Mouse (Mus musculus) spleen, postnatal 10 days (tissue): ENCODE measurements around the gene Ankrd66.

Source experiments
- DNase-seq, 2 experiments: peaks; one replicate each; pipeline ENCODE4 v3.0.0; 2021 to 2022; ENCODE audit warnings: low spot score in 2 of 2

Gene Ankrd66

DNA sequence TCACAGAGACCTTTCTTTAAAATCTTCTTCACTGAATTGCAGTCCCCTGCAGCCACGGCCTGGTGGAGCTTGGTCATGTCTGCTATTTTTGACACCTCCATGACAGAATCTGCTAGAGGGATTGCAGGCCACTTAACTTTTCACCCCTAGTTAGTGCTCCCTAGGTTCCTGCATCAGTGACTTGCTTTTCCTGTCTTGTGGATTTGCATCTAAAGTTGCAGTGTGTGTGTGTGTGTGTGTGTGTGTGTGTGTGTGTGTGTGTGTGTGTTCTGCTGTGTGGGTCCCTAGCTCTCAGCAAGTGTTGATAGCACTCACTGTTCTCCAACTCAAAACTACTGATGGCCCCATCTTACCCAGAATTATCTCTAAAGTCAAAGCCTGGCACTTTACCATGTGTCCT is at the start of gene Ankrd66:
Gene Ankrd66 (minus strand): TSS at position 101 of the 400 bp plus-strand sequence.
- no peak for DNase-seq

- DNase-seq = no peak
These were observed 49.2 kb upstream of the Ankrd66 start for GRCm38 (mm10) chr17:43592296-43593291.

GRCm38 (mm10) chr17:43590531-43590930 is 47.1 kb upstream of the Ankrd66 start:
- DNase-seq = no peak

DNA sequence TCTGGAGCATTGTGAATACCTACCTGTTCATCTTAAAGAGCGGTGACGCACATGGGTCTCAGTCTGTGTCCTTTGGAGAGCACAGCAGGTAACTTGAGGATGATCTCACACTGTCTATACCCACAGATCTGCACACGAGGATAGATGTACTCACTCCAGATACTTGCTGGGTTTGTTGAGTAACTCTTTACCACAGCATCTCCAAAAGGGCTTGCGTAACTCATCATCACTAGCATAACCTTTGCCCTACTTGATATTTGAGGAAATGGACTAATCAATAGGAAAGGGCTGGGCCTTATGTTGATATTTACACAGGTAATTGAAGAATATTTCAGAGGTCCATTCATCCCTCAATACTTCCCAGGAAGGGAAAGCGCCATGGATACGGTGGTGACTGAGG is 46.3 kb upstream of the Ankrd66 start:
- DNase-seq = no peak

- no peak for DNase-seq
These were observed 43.8 kb upstream of the Ankrd66 start for GRCm38 (mm10) chr17:43587278-43587677.

- no peak for DNase-seq
These were observed 41.3 kb upstream of the Ankrd66 start for GRCm38 (mm10) chr17:43584771-43585170.

GRCm38 (mm10) chr17:43581012-43581467 is 37.6 kb upstream of the Ankrd66 start:
- DNase-seq = no peak

GRCm38 (mm10) chr17:43580456-43580855 is 37.0 kb upstream of the Ankrd66 start:
- DNase-seq = no peak

DNA sequence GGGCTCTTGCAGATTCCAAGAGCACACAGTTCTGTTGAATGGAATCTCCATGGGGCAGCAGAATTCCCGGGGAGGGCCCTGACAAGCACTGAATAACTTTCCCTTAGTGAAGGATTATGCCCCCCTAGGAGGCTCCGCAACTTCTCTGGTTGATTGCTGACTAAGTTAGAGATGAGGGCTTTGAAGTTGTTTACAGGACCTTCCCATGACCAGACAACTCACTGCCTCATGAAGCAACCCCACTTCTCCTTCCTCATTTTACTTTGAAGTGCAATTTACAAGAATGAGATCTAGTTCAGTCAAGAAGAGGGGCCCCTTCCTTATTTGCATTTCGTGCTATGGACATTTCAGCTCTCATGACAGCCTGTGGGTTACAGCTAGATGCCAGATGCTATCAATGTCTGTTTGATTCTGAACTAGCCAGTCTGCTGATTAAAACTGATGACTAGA is 30.2 kb upstream of the Ankrd66 start:
- peak in 1 of 2 experiments; percentile 17 for DNase-seq

DNA sequence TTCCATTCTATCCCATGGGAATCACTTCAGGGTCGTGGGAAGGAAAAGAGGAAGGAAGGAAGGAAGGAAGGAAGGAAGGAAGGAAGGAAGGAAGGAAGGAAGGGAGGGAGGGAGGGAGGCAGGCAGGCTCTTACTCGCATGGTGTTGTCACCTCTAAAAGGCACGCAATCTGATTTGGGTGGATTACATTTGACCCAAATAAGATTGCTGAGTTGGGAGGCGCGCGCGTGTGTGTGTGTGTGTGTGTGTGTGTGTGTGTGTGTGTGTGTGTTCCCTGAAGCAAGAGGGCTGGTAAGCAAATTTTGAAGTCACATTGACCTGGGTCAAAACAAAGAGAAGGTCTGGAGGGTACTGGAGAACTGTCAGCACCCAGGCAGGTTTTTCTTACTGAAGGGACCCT is 25.8 kb upstream of the Ankrd66 start:
- DNase-seq = no peak

GRCm38 (mm10) chr17:43567992-43568888 is 24.8 kb upstream of the Ankrd66 start, which contains the start of gene Pla2g7:
Gene Pla2g7 (plus strand): TSS chr17:43568098.
- DNase-seq = peak; percentile 14 to 54

DNA sequence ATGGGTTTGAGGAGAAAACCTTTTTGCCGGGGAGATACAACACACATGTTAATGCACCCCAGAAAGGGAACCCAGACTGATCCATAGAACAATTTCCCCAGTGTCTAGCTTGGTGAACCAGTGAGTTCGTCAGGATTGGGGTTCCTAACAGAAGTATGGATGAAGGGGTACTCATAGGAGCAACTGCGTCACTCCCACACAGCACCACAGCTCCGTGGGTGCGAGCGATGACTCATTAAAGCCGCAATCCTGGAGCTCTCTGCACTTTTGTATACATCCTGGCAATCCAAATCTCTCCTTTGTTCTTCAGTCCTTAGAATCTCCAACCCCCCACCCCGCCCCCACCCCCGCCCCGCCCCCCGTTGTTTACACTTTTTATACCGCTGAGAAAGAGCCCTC is 24.2 kb upstream of the Ankrd66 start:
- no peak for DNase-seq

- no peak for DNase-seq
These were observed 20.0 kb upstream of the Ankrd66 start for GRCm38 (mm10) chr17:43563192-43563987.

- no peak for DNase-seq
These were observed 15.2 kb upstream of the Ankrd66 start for GRCm38 (mm10) chr17:43558678-43559077.

GRCm38 (mm10) chr17:43557541-43558090 is 14.2 kb upstream of the Ankrd66 start:
- peak; percentile 10 to 22 for DNase-seq

GRCm38 (mm10) chr17:43557104-43557503 is 13.7 kb upstream of the Ankrd66 start:
- no peak for DNase-seq

GRCm38 (mm10) chr17:43554516-43555403 is 11.3 kb upstream of the Ankrd66 start:
- no peak for DNase-seq

DNA sequence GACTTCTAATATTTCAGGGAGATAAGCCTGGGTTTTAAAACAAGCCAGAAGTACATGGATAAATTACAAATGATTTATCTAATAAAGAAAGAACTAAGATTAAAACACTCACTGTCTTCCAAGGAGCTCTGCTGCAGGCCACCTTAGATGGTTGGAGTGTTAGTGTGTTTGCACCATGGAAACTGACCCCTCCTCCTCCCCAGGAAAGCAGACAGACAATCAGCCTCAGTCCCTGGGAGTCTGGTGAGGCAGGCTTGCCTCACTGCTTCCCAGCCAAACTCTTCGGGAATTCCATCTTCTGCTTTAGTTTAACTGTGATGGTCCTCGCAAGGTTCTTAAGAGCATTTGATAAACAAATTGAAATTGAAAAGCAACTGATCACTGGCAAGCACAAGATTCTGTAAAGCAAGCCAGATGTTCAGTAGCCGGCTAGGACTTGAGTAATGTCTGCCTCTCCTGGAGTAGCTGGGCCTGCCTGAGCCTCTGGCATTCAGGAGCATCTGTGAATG is 7.7 kb upstream of the Ankrd66 start:
- no peak for DNase-seq

- DNase-seq = no peak
These were observed 601 bp upstream of the Ankrd66 start for GRCm38 (mm10) chr17:43544040-43544439.

GRCm38 (mm10) chr17:43538767-43539166 is 4.7 kb downstream of the Ankrd66 start:
- DNase-seq = no peak
